Comparison of ENCODE assay signal across 9 mouse cellular contexts in genomic region chr2:125684559-125685440, GRCm38 (mm10). TPM values are rescaled to one million over a fixed set of nuclear protein-coding genes. Genes with fewer than 3 reads are reported as not detected.
DNase-seq lines count a peak whose midpoint lies in the region; ATAC-seq and TF ChIP-seq lines count a peak whose summit lies in the region.
"Had no signal": no experiment of that assay in that cellular context is flagged by ENCODE, and none has a peak within 500 bp of the region (broad histone marks: within the 10 kb centered on the region; RNA-seq: fewer than 3 reads in every experiment).

No protein-coding gene starts in this region.

- no peak for TF ChIP-seq EP300 in stomach, postnatal 0 days (optimal IDR thresholded peaks at IDR 0.05)

- H3K36me3 ChIP-seq in stomach, embryonic 14.5 days (ENCODE audit: control insufficient read depth, insufficient read depth, low read length), result no peaks in the 10 kb centered on the region
- no peaks in the 10 kb centered on the region for H3K36me3 ChIP-seq in stomach, postnatal 0 days (ENCODE audit: control insufficient read depth, insufficient read depth, low read length)
- no peaks in the 10 kb centered on the region for H3K36me3 ChIP-seq in intestine, embryonic 15.5 days
- H3K36me3 ChIP-seq: G1E had no signal

- 57% methylated on average over 10 of the region's 10 CpGs for WGBS in stomach, embryonic 14.5 days
- WGBS in stomach, postnatal 0 days, result 52% methylated on average over 10 of the region's 10 CpGs
- WGBS in intestine, embryonic 15.5 days, result 50% methylated on average over 10 of the region's 10 CpGs

- no peaks in the 10 kb centered on the region for H3K9me3 ChIP-seq in stomach, embryonic 14.5 days (ENCODE audit: control insufficient read depth, low read depth, low read length)
- no peaks in the 10 kb centered on the region for H3K9me3 ChIP-seq in stomach, postnatal 0 days (ENCODE audit: control insufficient read depth, low read length)
- H3K9me3 ChIP-seq in intestine, embryonic 15.5 days, result no peaks in the 10 kb centered on the region
- H3K9me3 ChIP-seq: G1E had no signal

- no peak for TF ChIP-seq CTCF in stomach, postnatal 0 days (IDR thresholded peaks at IDR 0.05; ENCODE audit: low read depth)

- H3K27me3 ChIP-seq in stomach, embryonic 14.5 days (ENCODE audit: control insufficient read depth, insufficient read depth, low read length), result no peaks in the 10 kb centered on the region
- H3K27me3 ChIP-seq in stomach, postnatal 0 days (ENCODE audit: control insufficient read depth, insufficient read depth, low read length), result no peaks in the 10 kb centered on the region
- no peaks in the 10 kb centered on the region for H3K27me3 ChIP-seq in intestine, embryonic 15.5 days (replicated peaks)

- peak; percentile 21 for DNase-seq in kidney, postnatal 10 days
- DNase-seq in kidney, postnatal 36 days, result no peak
- no peak for DNase-seq in stomach, postnatal 0 days (ENCODE audit: low spot score)
- DNase-seq in testis, postnatal 14 days (ENCODE audit: low spot score), result peak; percentile 67
- no peak for DNase-seq in adrenal gland, postnatal 4 days (ENCODE audit: low spot score in 2 of 2)
- DNase-seq in thymus, postnatal 10 days (ENCODE audit: low spot score in 2 of 2), result no peak

- 0 out of 2 replicates have a peak, but pooled peaks cover 3% of the 10 kb centered on the region for H3K4me1 ChIP-seq in stomach, embryonic 14.5 days (ENCODE audit: control insufficient read depth, insufficient read depth, low read length)
- no peaks in the 10 kb centered on the region for H3K4me1 ChIP-seq in stomach, postnatal 0 days (replicated peaks; ENCODE audit: control insufficient read depth, insufficient read depth)
- H3K4me1 ChIP-seq in intestine, embryonic 15.5 days (replicated peaks), result peaks cover 13% of the 10 kb centered on the region

- no peak overlapping the region for H3K9ac ChIP-seq in stomach, embryonic 14.5 days (replicated peaks; ENCODE audit: low read depth, low read length)
- no peak overlapping the region for H3K9ac ChIP-seq in stomach, postnatal 0 days (ENCODE audit: low read length)
- no peak overlapping the region for H3K9ac ChIP-seq in intestine, embryonic 15.5 days

- H3K27ac ChIP-seq in stomach, embryonic 14.5 days (ENCODE audit: low read length), result peak overlapping the region; percentile 59; the same call in 1 of the 2 replicates
- no peak overlapping the region for H3K27ac ChIP-seq in stomach, postnatal 0 days (replicated peaks)
- H3K27ac ChIP-seq in intestine, embryonic 15.5 days, result no peak overlapping the region

- H3K4me2 ChIP-seq in stomach, embryonic 14.5 days (replicated peaks; ENCODE audit: low read depth, low read length), result no peak overlapping the region
- no peak overlapping the region for H3K4me2 ChIP-seq in stomach, postnatal 0 days (replicated peaks; ENCODE audit: low read depth)
- H3K4me2 ChIP-seq in intestine, embryonic 15.5 days (replicated peaks), result no peak overlapping the region

- peak; percentile 46; the same call in 1 of the 2 replicates for ATAC-seq in stomach, embryonic 14.5 days (ENCODE audit: insufficient number of reproducible peaks, insufficient read depth, low FRiP score, low read depth)
- no peak for ATAC-seq in stomach, postnatal 0 days (ENCODE audit: low FRiP score, low TSS enrichment)
- ATAC-seq in intestine, embryonic 15.5 days, result peak; percentile 70

- H3K4me3 ChIP-seq in stomach, embryonic 14.5 days (ENCODE audit: low read depth, low read length), result no peak overlapping the region
- no peak overlapping the region for H3K4me3 ChIP-seq in stomach, postnatal 0 days (ENCODE audit: low read depth, low read length)
- no peak overlapping the region for H3K4me3 ChIP-seq in intestine, embryonic 15.5 days (replicated peaks)

RNA-seq across cellular contexts. Expression of gene Eid1, which starts 11.9 kb away (rescaled TPM):
- 196 and 208 TPM in 2 replicates for polyA plus RNA-seq in stomach, embryonic 14.5 days (2014; fragmentation: Nextera tagmentation; extraction: Ambion mirVana)
- 97.9 and 98.3 TPM in 2 replicates for polyA plus RNA-seq in stomach, postnatal 0 days (2015; fragmentation: Nextera tagmentation; extraction: Ambion mirVana)
- polyA plus RNA-seq in intestine, embryonic 15.5 days (2015; fragmentation: Nextera tagmentation; extraction: Ambion mirVana), result 105 and 114 TPM in 2 replicates
- 100 to 1,000 TPM; 207 to 216 TPM for total RNA-seq in adrenal gland, postnatal 4 days (2021)
- polyA plus RNA-seq: G1E had no signal

RNA-seq across cellular contexts. Expression of gene Shc4, which starts 39.1 kb away (rescaled TPM):
- 2.3 and 3.6 TPM in 2 replicates for polyA plus RNA-seq in stomach, embryonic 14.5 days (2014; fragmentation: Nextera tagmentation; extraction: Ambion mirVana)
- 1.0 and 1.1 TPM in 2 replicates for polyA plus RNA-seq in stomach, postnatal 0 days (2015; fragmentation: Nextera tagmentation; extraction: Ambion mirVana)
- 1.8 and 1.9 TPM in 2 replicates for polyA plus RNA-seq in intestine, embryonic 15.5 days (2015; fragmentation: Nextera tagmentation; extraction: Ambion mirVana)
- 1 to 10 TPM; 5.4 to 6.0 TPM for total RNA-seq in adrenal gland, postnatal 4 days (2021)

RNA-seq across cellular contexts. Expression of gene Cep152, which starts 59.9 kb away (rescaled TPM):
- 7.0 and 7.4 TPM in 2 replicates for polyA plus RNA-seq in stomach, embryonic 14.5 days (2014; fragmentation: Nextera tagmentation; extraction: Ambion mirVana)
- 0.94 and 1.2 TPM in 2 replicates for polyA plus RNA-seq in stomach, postnatal 0 days (2015; fragmentation: Nextera tagmentation; extraction: Ambion mirVana)
- 4.7 TPM in 2 replicates for polyA plus RNA-seq in intestine, embryonic 15.5 days (2015; fragmentation: Nextera tagmentation; extraction: Ambion mirVana)
- total RNA-seq in adrenal gland, postnatal 4 days (2021), result 1 to 10 TPM; 6.9 to 7.6 TPM

Comparison
In these comparisons a context has a peak if more than half of its experiments do, and no peak if none do; other contexts are left out.
1. DNase-seq: peak in kidney, postnatal 10 days (single experiment) and testis, postnatal 14 days (single experiment); none in kidney, postnatal 36 days (0 of 2), stomach, postnatal 0 days (single experiment), adrenal gland, postnatal 4 days (0 of 2) and thymus, postnatal 10 days (0 of 2).